Mouse (Mus musculus) lung, postnatal 25 days (tissue): ENCODE results near the gene Eno1.

Experiments used
- DNase-seq: peaks from one replicate; pipeline ENCODE4 v3.0.0; 2022; ENCODE audit warnings: low spot score

The Eno1 gene

GRCm38 (mm10) chr4:150236521-150237481 lies at the start of gene Eno1:
TSS of gene Eno1 (plus strand) at chr4:150236721.
- DNase-seq, result peak; percentile 94

- no peak for DNase-seq
These were observed 48.3 kb upstream of the Eno1 start for GRCm38 (mm10) chr4:150188236-150188635.

GRCm38 (mm10) chr4:150192199-150192598 lies 44.3 kb upstream of the Eno1 start:
- DNase-seq, result no peak

GRCm38 (mm10) chr4:150193915-150194314 lies 42.6 kb upstream of the Eno1 start:
- peak; percentile 16 for DNase-seq

GRCm38 (mm10) chr4:150198268-150198667 lies 38.3 kb upstream of the Eno1 start:
- no peak for DNase-seq

- DNase-seq, result no peak
These were observed 35.3 kb upstream of the Eno1 start, which contains the start of gene Car6 for GRCm38 (mm10) chr4:150201232-150201631. TSS of gene Car6 (minus strand) at chr4:150201332.

GRCm38 (mm10) chr4:150202702-150203101 lies 33.8 kb upstream of the Eno1 start:
- DNase-seq, result peak; percentile 27

GRCm38 (mm10) chr4:150204877-150205276 lies 31.6 kb upstream of the Eno1 start:
- DNase-seq, result no peak

- no peak for DNase-seq
These were observed 26.8 kb upstream of the Eno1 start for GRCm38 (mm10) chr4:150209751-150210150.

- DNase-seq, result no peak
These were observed 26.2 kb upstream of the Eno1 start for GRCm38 (mm10) chr4:150210306-150210705.

- DNase-seq, result no peak
These were observed 24.5 kb upstream of the Eno1 start for GRCm38 (mm10) chr4:150211930-150212552.

- peak; percentile 64 for DNase-seq
These were observed 24.0 kb upstream of the Eno1 start for GRCm38 (mm10) chr4:150212553-150212971.

- no peak for DNase-seq
These were observed 22.6 kb upstream of the Eno1 start for GRCm38 (mm10) chr4:150213910-150214309.

- DNase-seq, result no peak
These were observed 20.1 kb upstream of the Eno1 start for GRCm38 (mm10) chr4:150216423-150216822.

GRCm38 (mm10) chr4:150217042-150217554 lies 19.4 kb upstream of the Eno1 start:
- DNase-seq, result no peak

GRCm38 (mm10) chr4:150217935-150218334 lies 18.6 kb upstream of the Eno1 start:
- no peak for DNase-seq

- peak; percentile 48 for DNase-seq
These were observed 16.8 kb upstream of the Eno1 start for GRCm38 (mm10) chr4:150219501-150220292.

GRCm38 (mm10) chr4:150220584-150220983 lies 15.9 kb upstream of the Eno1 start:
- peak; percentile 50 for DNase-seq

GRCm38 (mm10) chr4:150221017-150221640 lies 15.4 kb upstream of the Eno1 start:
- no peak for DNase-seq

GRCm38 (mm10) chr4:150223830-150224229 lies 12.7 kb upstream of the Eno1 start:
- DNase-seq, result no peak

GRCm38 (mm10) chr4:150225700-150226099 lies 10.8 kb upstream of the Eno1 start:
- no peak for DNase-seq
